Mouse (Mus musculus) adrenal gland, postnatal 0 days (tissue): ENCODE results near the gene Upp1. TPM values are rescaled to one million over a fixed set of nuclear protein-coding genes. Genes with fewer than 3 reads are reported as not detected.

ENCODE experiments used
- polyA plus RNA-seq: library from polyadenylated mRNA; unstranded; fragments of >200 nt; fragmentation: Nextera tagmentation; extraction: Ambion mirVana; gene quantifications from 2 replicates; pipeline ENCODE4 v1.2.1, GENCODE M21; 2015

Gene Upp1
- polyA plus RNA-seq = 11.3 and 12.9 TPM in 2 replicates

GRCm38 (mm10) chr11:9118050-9118420 lies at the start of gene Upp1:
TSS of gene Upp1 (plus strand) at chr11:9118103.

Other genes starting within 250 kb of the Upp1 start
- 0.07 and 0.13 TPM in 2 replicates for gene Pkd1l1, start 144.8 kb upstream of the Upp1 start, polyA plus RNA-seq
- 3.5 and 5.0 TPM in 2 replicates for gene Hus1, start 106.9 kb upstream of the Upp1 start, polyA plus RNA-seq
- gene Gm11992, start 69.5 kb upstream of the Upp1 start, polyA plus RNA-seq = 0.11 and 0.72 TPM in 2 replicates
- gene Sun3, start 69.1 kb upstream of the Upp1 start, polyA plus RNA-seq = not detected in 2 replicates
- gene Abca13, start 73.8 kb downstream of the Upp1 start, polyA plus RNA-seq = 0.02 TPM in 1 of 2 replicates, not detected in the other